Mouse (Mus musculus): ENCODE measurements around the gene Flg2. TPM values are rescaled to one million over a fixed set of nuclear protein-coding genes. Genes with fewer than 3 reads are reported as not detected.

Flg2 gene
- polyA plus RNA-seq (2015; fragmentation: Nextera tagmentation; extraction: Ambion mirVana) = not detected in 2 replicates

DNA sequence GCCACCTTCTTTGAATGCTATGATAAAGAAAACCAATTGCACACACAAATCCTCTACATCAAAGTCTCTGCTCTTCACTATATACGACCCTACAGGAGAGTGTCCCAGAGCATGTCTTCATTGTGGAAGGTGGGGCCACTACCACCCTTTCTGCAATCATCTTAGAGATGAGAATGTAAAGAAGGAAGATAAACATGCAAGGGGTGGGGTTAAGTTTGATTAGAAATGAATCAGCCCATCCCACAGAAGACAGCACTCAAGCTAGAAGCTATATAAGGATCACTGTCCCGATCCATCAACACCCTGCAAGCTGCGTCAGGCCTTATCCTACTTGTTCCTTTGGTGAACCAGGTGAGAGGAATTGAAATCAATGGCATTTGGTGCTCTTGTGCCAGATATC, at the start of gene Flg2:
TSS of gene Flg2 (plus strand) at position 301 of the 400 bp plus-strand sequence.
- no peak within 1 kb of the TSS for H3K9ac ChIP-seq (replicated peaks; ENCODE audit: low read depth, low read length)
- no peaks in the 10 kb centered on the region for H3K36me3 ChIP-seq (ENCODE audit: control insufficient read depth, insufficient read depth)
- H3K9me3 ChIP-seq (ENCODE audit: control insufficient read depth, low read length) = no peaks in the 10 kb centered on the region
- H3K4me3 ChIP-seq (replicated peaks; ENCODE audit: low read length) = no peak within 1 kb of the TSS
- no peak within 1 kb of the TSS for H3K4me2 ChIP-seq (ENCODE audit: low read length)
- ATAC-seq = no peak
- H3K4me1 ChIP-seq (replicated peaks; ENCODE audit: control insufficient read depth, insufficient read depth, low read length) = no peaks in the 10 kb centered on the region
- no peaks in the 10 kb centered on the region for H3K27me3 ChIP-seq (replicated peaks; ENCODE audit: control insufficient read depth, insufficient read depth, low read length)
- no peak within 1 kb of the TSS for H3K27ac ChIP-seq (ENCODE audit: low read length)
- WGBS = 81% methylated on average over 3 of the region's 3 CpGs

DNA sequence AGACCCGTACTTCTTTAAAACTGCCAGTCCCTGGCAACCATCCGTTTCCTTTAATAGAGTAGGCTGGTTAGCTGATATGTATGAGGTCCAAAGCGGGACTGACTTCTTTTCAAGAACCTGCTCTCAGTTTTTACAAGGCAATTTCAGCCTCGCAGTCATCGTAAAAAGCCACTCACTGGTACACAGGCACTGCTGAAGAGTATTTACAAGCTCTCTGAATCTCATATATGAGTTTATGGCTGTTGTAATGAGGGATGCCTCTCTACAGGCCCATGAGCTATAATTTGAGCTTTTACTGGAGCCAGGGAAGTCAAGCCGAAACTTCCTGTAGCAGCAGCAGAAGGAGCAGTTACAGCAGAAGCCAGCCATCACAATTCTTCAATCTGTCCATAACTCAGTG, 34.6 kb upstream of the Flg2 start:
- no peak for ATAC-seq
- Histone ChIP-seq H3K36me3 (ENCODE audit: control insufficient read depth, insufficient read depth) (no peaks in the 10 kb centered on the region), H3K9ac (replicated peaks; ENCODE audit: low read depth, low read length) (no peak overlapping the region), H3K4me2 (ENCODE audit: low read length) (no peak overlapping the region), H3K9me3 (ENCODE audit: control insufficient read depth, low read length) (no peaks in the 10 kb centered on the region), H3K4me1 (replicated peaks; ENCODE audit: control insufficient read depth, insufficient read depth, low read length) (no peaks in the 10 kb centered on the region), H3K27ac (ENCODE audit: low read length) (no peak overlapping the region), H3K4me3 (replicated peaks; ENCODE audit: low read length) (no peak overlapping the region), H3K27me3 (replicated peaks; ENCODE audit: control insufficient read depth, insufficient read depth, low read length) (no peaks in the 10 kb centered on the region)
- 87% methylated on average over 6 of the region's 6 CpGs for WGBS

DNA sequence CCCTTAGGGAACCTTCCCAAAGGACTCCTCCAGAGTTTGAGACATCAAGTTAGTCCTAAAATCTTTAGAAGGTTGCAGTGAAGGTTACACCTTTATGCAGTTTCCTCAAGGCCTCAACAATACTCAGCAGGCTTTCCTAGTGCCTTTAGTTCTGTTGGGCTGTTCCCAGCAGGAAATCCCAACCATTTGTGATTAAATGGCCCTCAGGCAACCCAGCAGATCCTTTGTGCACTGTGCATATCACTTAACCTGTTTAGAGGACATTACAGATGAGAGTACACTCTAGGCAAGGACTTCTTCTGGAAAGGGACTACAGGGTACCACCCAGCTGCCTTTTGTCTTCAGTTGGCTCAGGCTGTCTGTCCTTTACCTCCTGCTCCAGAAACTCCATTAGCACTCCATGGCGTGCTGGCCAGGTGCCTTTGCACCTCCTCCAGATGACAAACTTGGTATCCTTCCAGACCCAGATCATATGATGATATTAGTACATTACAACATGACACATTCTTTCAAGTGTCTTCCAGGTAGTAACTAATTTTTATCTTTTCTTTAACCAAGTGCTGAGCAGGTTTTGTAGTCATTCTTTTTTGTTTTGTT, 34.0 kb upstream of the Flg2 start:
- Histone ChIP-seq H3K4me3 (replicated peaks; ENCODE audit: low read length) (no peak overlapping the region), H3K27me3 (replicated peaks; ENCODE audit: control insufficient read depth, insufficient read depth, low read length) (no peaks in the 10 kb centered on the region), H3K27ac (ENCODE audit: low read length) (no peak overlapping the region), H3K9me3 (ENCODE audit: control insufficient read depth, low read length) (no peaks in the 10 kb centered on the region), H3K4me2 (ENCODE audit: low read length) (no peak overlapping the region), H3K4me1 (replicated peaks; ENCODE audit: control insufficient read depth, insufficient read depth, low read length) (no peaks in the 10 kb centered on the region), H3K36me3 (ENCODE audit: control insufficient read depth, insufficient read depth) (no peaks in the 10 kb centered on the region), H3K9ac (replicated peaks; ENCODE audit: low read depth, low read length) (no peak overlapping the region)
- WGBS = 64% methylated on average over 1 of the region's 1 CpGs
- no peak for ATAC-seq

DNA sequence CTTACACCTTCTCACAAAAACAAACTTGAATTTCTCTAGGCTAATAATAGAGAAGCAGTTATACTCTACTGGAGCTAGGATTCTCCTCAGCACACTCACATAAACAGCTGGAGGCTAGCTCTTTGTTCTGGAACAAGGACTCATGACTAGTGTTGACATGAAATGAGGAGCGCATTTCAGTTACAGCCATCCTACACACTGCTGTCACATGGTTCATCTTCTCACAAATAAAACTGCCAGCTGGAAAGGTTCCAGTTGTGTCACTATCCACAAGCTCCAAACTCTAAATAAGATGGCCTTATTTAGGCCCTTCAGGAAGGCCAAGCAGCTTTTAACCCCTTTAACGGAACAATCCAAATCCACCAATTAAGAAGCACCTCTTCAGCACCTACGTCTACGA, 16.2 kb upstream of the Flg2 start:
- Histone ChIP-seq H3K4me3 (replicated peaks; ENCODE audit: low read length) (no peak overlapping the region), H3K27ac (ENCODE audit: low read length) (no peak overlapping the region), H3K4me2 (ENCODE audit: low read length) (no peak overlapping the region), H3K27me3 (replicated peaks; ENCODE audit: control insufficient read depth, insufficient read depth, low read length) (no peaks in the 10 kb centered on the region), H3K9ac (replicated peaks; ENCODE audit: low read depth, low read length) (no peak overlapping the region), H3K36me3 (ENCODE audit: control insufficient read depth, insufficient read depth) (no peaks in the 10 kb centered on the region), H3K9me3 (ENCODE audit: control insufficient read depth, low read length) (no peaks in the 10 kb centered on the region), H3K4me1 (replicated peaks; ENCODE audit: control insufficient read depth, insufficient read depth, low read length) (no peaks in the 10 kb centered on the region)
- ATAC-seq = no peak
- WGBS = 88% methylated on average over 4 of the region's 4 CpGs

DNA sequence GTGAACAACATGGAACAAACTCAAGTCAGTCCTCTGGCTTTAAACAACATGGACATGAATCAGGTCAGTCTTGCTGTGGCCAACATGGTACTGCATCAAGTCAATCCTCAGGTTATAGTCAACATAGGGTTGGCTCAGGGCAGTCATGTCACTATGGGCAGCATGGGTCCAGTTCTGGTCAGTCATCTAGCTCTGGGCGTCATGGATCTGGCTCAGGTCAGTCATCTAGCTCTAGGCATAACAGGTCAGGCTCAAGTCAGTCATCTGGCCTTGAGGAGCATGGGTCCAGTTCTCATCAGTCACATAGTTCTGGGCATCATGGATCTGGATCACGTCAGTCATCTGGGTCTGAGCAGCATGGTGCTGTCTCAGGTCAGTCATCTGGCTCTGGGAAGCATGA, 4.9 kb downstream of the Flg2 start:
- H3K27ac ChIP-seq (ENCODE audit: low read length) = no peak overlapping the region
- ATAC-seq = no peak
- no peaks in the 10 kb centered on the region for H3K27me3 ChIP-seq (replicated peaks; ENCODE audit: control insufficient read depth, insufficient read depth, low read length)
- no peaks in the 10 kb centered on the region for H3K4me1 ChIP-seq (replicated peaks; ENCODE audit: control insufficient read depth, insufficient read depth, low read length)
- H3K9ac ChIP-seq (replicated peaks; ENCODE audit: low read depth, low read length) = no peak overlapping the region
- H3K4me2 ChIP-seq (ENCODE audit: low read length) = no peak overlapping the region
- H3K36me3 ChIP-seq (ENCODE audit: control insufficient read depth, insufficient read depth) = no peaks in the 10 kb centered on the region
- H3K4me3 ChIP-seq (replicated peaks; ENCODE audit: low read length) = no peak overlapping the region
- H3K9me3 ChIP-seq (ENCODE audit: control insufficient read depth, low read length) = no peaks in the 10 kb centered on the region
- WGBS = 83% methylated on average over 2 of the region's 2 CpGs

DNA sequence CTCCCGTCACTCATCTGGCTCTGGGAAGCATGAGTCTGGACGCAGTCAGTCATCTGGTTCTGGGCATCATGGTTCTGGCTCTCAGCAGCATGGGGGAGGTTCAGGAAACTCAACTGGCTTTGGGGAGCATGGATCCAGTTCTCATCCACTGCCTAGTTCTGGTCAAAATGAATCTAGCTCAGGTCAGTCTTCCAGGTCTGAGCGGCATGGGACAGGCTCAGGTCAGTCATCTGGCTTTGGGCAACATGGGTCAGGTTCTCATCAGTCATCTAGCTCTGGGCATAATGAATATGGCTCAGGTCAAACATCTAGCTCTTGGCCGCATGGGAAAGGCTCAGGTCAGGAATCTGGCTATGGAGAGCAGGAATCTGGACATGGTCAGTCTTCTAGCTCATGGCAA, 5.4 kb downstream of the Flg2 start:
- H3K4me3 ChIP-seq (replicated peaks; ENCODE audit: low read length) = no peak overlapping the region
- WGBS = 90% methylated on average over 4 of the region's 4 CpGs
- ATAC-seq = no peak
- no peaks in the 10 kb centered on the region for H3K27me3 ChIP-seq (replicated peaks; ENCODE audit: control insufficient read depth, insufficient read depth, low read length)
- no peak overlapping the region for H3K9ac ChIP-seq (replicated peaks; ENCODE audit: low read depth, low read length)
- no peaks in the 10 kb centered on the region for H3K36me3 ChIP-seq (ENCODE audit: control insufficient read depth, insufficient read depth)
- H3K4me1 ChIP-seq (replicated peaks; ENCODE audit: control insufficient read depth, insufficient read depth, low read length) = no peaks in the 10 kb centered on the region
- no peak overlapping the region for H3K4me2 ChIP-seq (ENCODE audit: low read length)
- no peaks in the 10 kb centered on the region for H3K9me3 ChIP-seq (ENCODE audit: control insufficient read depth, low read length)
- H3K27ac ChIP-seq (ENCODE audit: low read length) = no peak overlapping the region

Other genes with a start within 250 kb of the Flg2 start
- not detected in 2 replicates for gene Lce3d, start 239.9 kb upstream of the Flg2 start, polyA plus RNA-seq (2015; fragmentation: Nextera tagmentation; extraction: Ambion mirVana)
- not detected in 2 replicates for gene Lce3e, start 230.2 kb upstream of the Flg2 start, polyA plus RNA-seq (2015; fragmentation: Nextera tagmentation; extraction: Ambion mirVana)
- not detected in 2 replicates for gene Lce3f, start 205.1 kb upstream of the Flg2 start, polyA plus RNA-seq (2015; fragmentation: Nextera tagmentation; extraction: Ambion mirVana)
- gene Crct1, start 181.6 kb upstream of the Flg2 start, polyA plus RNA-seq (2015; fragmentation: Nextera tagmentation; extraction: Ambion mirVana) = not detected in 2 replicates
- gene Lce1m, start 178.2 kb upstream of the Flg2 start, polyA plus RNA-seq (2015; fragmentation: Nextera tagmentation; extraction: Ambion mirVana) = not detected in 2 replicates
- not detected in 2 replicates for gene Gm4858, start 128.5 kb upstream of the Flg2 start, polyA plus RNA-seq (2015; fragmentation: Nextera tagmentation; extraction: Ambion mirVana)
- gene Crnn, start 52.5 kb upstream of the Flg2 start, polyA plus RNA-seq (2015; fragmentation: Nextera tagmentation; extraction: Ambion mirVana) = not detected in 2 replicates
- gene Flg, start 76.2 kb downstream of the Flg2 start, polyA plus RNA-seq (2015; fragmentation: Nextera tagmentation; extraction: Ambion mirVana) = not detected in 2 replicates
- 0.07 TPM in 1 of 2 replicates, not detected in the other for gene Hrnr, start 122.5 kb downstream of the Flg2 start, polyA plus RNA-seq (2015; fragmentation: Nextera tagmentation; extraction: Ambion mirVana)
- gene Rptn, start 196.4 kb downstream of the Flg2 start, polyA plus RNA-seq (2015; fragmentation: Nextera tagmentation; extraction: Ambion mirVana) = not detected in 2 replicates
- gene Tchh, start 245.1 kb downstream of the Flg2 start, polyA plus RNA-seq (2015; fragmentation: Nextera tagmentation; extraction: Ambion mirVana) = 0.48 and 0.90 TPM in 2 replicates

Data from forebrain, embryonic 16.5 days (tissue).